Mouse (Mus musculus): Measurements from ENCODE around the gene Jazf1.

The Jazf1 gene

GRCm38 (mm10) chr6:52957730-52958129, 110.7 kb downstream of the Jazf1 start:
- no peak overlapping the region for H3K4me3 ChIP-seq (replicated peaks; ENCODE audit: low read length)
- TF ChIP-seq CTCF (conservative IDR thresholded peaks at IDR 0.05; ENCODE audit: low read length): peak; percentile 94
- no peak for TF ChIP-seq POU5F1 (IDR thresholded peaks at IDR 0.05; ENCODE audit: borderline replicate concordance, low read length)
- no peaks in the 10 kb centered on the region for H3K9me3 ChIP-seq (ENCODE audit: low read length)
- H3K36me3 ChIP-seq (ENCODE audit: insufficient read depth, low read length): no peaks in the 10 kb centered on the region
- peaks cover 5% of the 10 kb centered on the region; the same call in 1 of the 2 replicates for H3K4me1 ChIP-seq (replicated peaks; ENCODE audit: low read depth, low read length)
- peaks cover 14% of the 10 kb centered on the region for H3K27me3 ChIP-seq (ENCODE audit: insufficient read depth, low read length)

- no peak for TF ChIP-seq CTCF (conservative IDR thresholded peaks at IDR 0.05; ENCODE audit: low read length)
- no peak for TF ChIP-seq NANOG (IDR thresholded peaks at IDR 0.05; ENCODE audit: borderline replicate concordance, low read length)
- no peak for TF ChIP-seq POU5F1 (IDR thresholded peaks at IDR 0.05; ENCODE audit: borderline replicate concordance, low read length)
- Histone ChIP-seq H3K4me3 (replicated peaks; ENCODE audit: low read length) (no peak overlapping the region), H3K4me1 (replicated peaks; ENCODE audit: low read depth, low read length) (no peaks in the 10 kb centered on the region), H3K36me3 (ENCODE audit: insufficient read depth, low read length) (no peaks in the 10 kb centered on the region), H3K27me3 (ENCODE audit: insufficient read depth, low read length) (peaks cover 10% of the 10 kb centered on the region), H3K9me3 (ENCODE audit: low read length) (no peaks in the 10 kb centered on the region)
Observed at GRCm38 (mm10) chr6:52956131-52956530, 112.3 kb downstream of the Jazf1 start.

- Histone ChIP-seq H3K9me3 (ENCODE audit: low read length) (no peaks in the 10 kb centered on the region), H3K4me3 (replicated peaks; ENCODE audit: low read length) (no peak overlapping the region), H3K36me3 (ENCODE audit: insufficient read depth, low read length) (no peaks in the 10 kb centered on the region), H3K27me3 (ENCODE audit: insufficient read depth, low read length) (peaks cover 3% of the 10 kb centered on the region), H3K4me1 (replicated peaks; ENCODE audit: low read depth, low read length) (no peaks in the 10 kb centered on the region)
- no peak for TF ChIP-seq POU5F1 (IDR thresholded peaks at IDR 0.05; ENCODE audit: borderline replicate concordance, low read length)
- TF ChIP-seq CTCF (conservative IDR thresholded peaks at IDR 0.05; ENCODE audit: low read length): no peak
- no peak for TF ChIP-seq NANOG (IDR thresholded peaks at IDR 0.05; ENCODE audit: borderline replicate concordance, low read length)
Observed at GRCm38 (mm10) chr6:52955304-52955703, 113.1 kb downstream of the Jazf1 start.

GRCm38 (mm10) chr6:52954861-52955260, 113.6 kb downstream of the Jazf1 start:
- no peaks in the 10 kb centered on the region for H3K4me1 ChIP-seq (replicated peaks; ENCODE audit: low read depth, low read length)
- no peaks in the 10 kb centered on the region for H3K36me3 ChIP-seq (ENCODE audit: insufficient read depth, low read length)
- TF ChIP-seq CTCF (conservative IDR thresholded peaks at IDR 0.05; ENCODE audit: low read length) (no peak), POU5F1 (IDR thresholded peaks at IDR 0.05; ENCODE audit: borderline replicate concordance, low read length) (no peak), NANOG (IDR thresholded peaks at IDR 0.05; ENCODE audit: borderline replicate concordance, low read length) (no peak)
- no peak overlapping the region for H3K4me3 ChIP-seq (replicated peaks; ENCODE audit: low read length)
- peaks cover 2% of the 10 kb centered on the region; the same call in 1 of the 2 replicates for H3K27me3 ChIP-seq (ENCODE audit: insufficient read depth, low read length)
- H3K9me3 ChIP-seq (ENCODE audit: low read length): no peaks in the 10 kb centered on the region

- Histone ChIP-seq H3K4me1 (replicated peaks; ENCODE audit: low read depth, low read length) (no peaks in the 10 kb centered on the region), H3K9me3 (ENCODE audit: low read length) (no peaks in the 10 kb centered on the region), H3K36me3 (ENCODE audit: insufficient read depth, low read length) (no peaks in the 10 kb centered on the region), H3K27me3 (ENCODE audit: insufficient read depth, low read length) (peaks cover 2% of the 10 kb centered on the region; the same call in 1 of the 2 replicates), H3K4me3 (replicated peaks; ENCODE audit: low read length) (no peak overlapping the region)
- TF ChIP-seq CTCF (conservative IDR thresholded peaks at IDR 0.05; ENCODE audit: low read length) (no peak), NANOG (IDR thresholded peaks at IDR 0.05; ENCODE audit: borderline replicate concordance, low read length) (no peak), POU5F1 (IDR thresholded peaks at IDR 0.05; ENCODE audit: borderline replicate concordance, low read length) (no peak)
Observed at GRCm38 (mm10) chr6:52954441-52954840, 114.0 kb downstream of the Jazf1 start.

GRCm38 (mm10) chr6:52952526-52952900, 115.9 kb downstream of the Jazf1 start:
- no peaks in the 10 kb centered on the region; the same call in 1 of the 2 replicates for H3K27me3 ChIP-seq (ENCODE audit: insufficient read depth, low read length)
- TF ChIP-seq CTCF (conservative IDR thresholded peaks at IDR 0.05; ENCODE audit: low read length): no peak
- no peak for TF ChIP-seq POU5F1 (IDR thresholded peaks at IDR 0.05; ENCODE audit: borderline replicate concordance, low read length)
- TF ChIP-seq NANOG (IDR thresholded peaks at IDR 0.05; ENCODE audit: borderline replicate concordance, low read length): no peak
- no peak overlapping the region for H3K4me3 ChIP-seq (replicated peaks; ENCODE audit: low read length)
- H3K36me3 ChIP-seq (ENCODE audit: insufficient read depth, low read length): no peaks in the 10 kb centered on the region
- no peaks in the 10 kb centered on the region for H3K9me3 ChIP-seq (ENCODE audit: low read length)
- H3K4me1 ChIP-seq (replicated peaks; ENCODE audit: low read depth, low read length): no peaks in the 10 kb centered on the region

- no peaks in the 10 kb centered on the region; the same call in 1 of the 2 replicates for H3K27me3 ChIP-seq (ENCODE audit: insufficient read depth, low read length)
- H3K4me1 ChIP-seq (replicated peaks; ENCODE audit: low read depth, low read length): no peaks in the 10 kb centered on the region
- no peaks in the 10 kb centered on the region for H3K9me3 ChIP-seq (ENCODE audit: low read length)
- TF ChIP-seq CTCF (conservative IDR thresholded peaks at IDR 0.05; ENCODE audit: low read length) (no peak), NANOG (IDR thresholded peaks at IDR 0.05; ENCODE audit: borderline replicate concordance, low read length) (no peak), POU5F1 (IDR thresholded peaks at IDR 0.05; ENCODE audit: borderline replicate concordance, low read length) (no peak)
- no peaks in the 10 kb centered on the region for H3K36me3 ChIP-seq (ENCODE audit: insufficient read depth, low read length)
- no peak overlapping the region for H3K4me3 ChIP-seq (replicated peaks; ENCODE audit: low read length)
Observed at GRCm38 (mm10) chr6:52951871-52952525, 116.4 kb downstream of the Jazf1 start.

GRCm38 (mm10) chr6:52950371-52950770, 118.1 kb downstream of the Jazf1 start:
- Histone ChIP-seq H3K27me3 (ENCODE audit: insufficient read depth, low read length) (no peaks in the 10 kb centered on the region; the same call in 1 of the 2 replicates), H3K36me3 (ENCODE audit: insufficient read depth, low read length) (no peaks in the 10 kb centered on the region), H3K4me1 (replicated peaks; ENCODE audit: low read depth, low read length) (no peaks in the 10 kb centered on the region), H3K9me3 (ENCODE audit: low read length) (peaks cover 15% of the 10 kb centered on the region), H3K4me3 (replicated peaks; ENCODE audit: low read length) (no peak overlapping the region)
- TF ChIP-seq POU5F1 (IDR thresholded peaks at IDR 0.05; ENCODE audit: borderline replicate concordance, low read length): no peak
- TF ChIP-seq CTCF (conservative IDR thresholded peaks at IDR 0.05; ENCODE audit: low read length): no peak
- no peak for TF ChIP-seq NANOG (IDR thresholded peaks at IDR 0.05; ENCODE audit: borderline replicate concordance, low read length)

- Histone ChIP-seq H3K27me3 (ENCODE audit: insufficient read depth, low read length) (peaks cover 7% of the 10 kb centered on the region), H3K4me1 (replicated peaks; ENCODE audit: low read depth, low read length) (no peaks in the 10 kb centered on the region), H3K4me3 (replicated peaks; ENCODE audit: low read length) (no peak overlapping the region), H3K9me3 (ENCODE audit: low read length) (peaks cover 16% of the 10 kb centered on the region), H3K36me3 (ENCODE audit: insufficient read depth, low read length) (no peaks in the 10 kb centered on the region)
- TF ChIP-seq CTCF (conservative IDR thresholded peaks at IDR 0.05; ENCODE audit: low read length) (no peak), NANOG (IDR thresholded peaks at IDR 0.05; ENCODE audit: borderline replicate concordance, low read length) (no peak), POU5F1 (IDR thresholded peaks at IDR 0.05; ENCODE audit: borderline replicate concordance, low read length) (no peak)
Observed at GRCm38 (mm10) chr6:52942534-52942933, 125.9 kb downstream of the Jazf1 start.
